Mouse (Mus musculus) stomach, postnatal 0 days (tissue): ENCODE measurements at regions not wholly inside any gene's neighbourhood (a gene's known extent, or its start where the extent isn't known, plus 50 kb on each side); places are given as distances from the start of the nearest gene placed in this dataset.

Experiments
- ATAC-seq: fragments of 200-750 bp; cut with Nextera tagmentation; 2 replicates; pipeline ENCODE4 v1.8.0; 2017; ENCODE audit not compliant: low FRiP score, low TSS enrichment
- DNase-seq: peaks from one replicate; pipeline ENCODE4 v3.0.0-alpha.2; 2016; ENCODE audit warnings: low spot score
- H3K27ac ChIP-seq: fragments of 300-500 bp; sonication (generic); replicated peaks from 2 replicates; pipeline ENCODE4 v1.5.1; 2014; ENCODE audit warnings: mild to moderate bottlenecking, control low read depth
- H3K27me3 ChIP-seq: fragments of 300-500 bp; sonication (generic); 2 replicates; pipeline ENCODE4 v1.6.1; 2014; ENCODE audit warnings: low read length; ENCODE audit not compliant: control insufficient read depth, insufficient read depth
- H3K36me3 ChIP-seq: fragments of 300-500 bp; sonication (generic); 2 replicates; pipeline ENCODE4 v1.6.1; 2014; ENCODE audit warnings: low read length, mixed read lengths; ENCODE audit not compliant: control insufficient read depth, insufficient read depth
- H3K4me1 ChIP-seq: fragments of 300-500 bp; sonication (generic); replicated peaks from 2 replicates; pipeline ENCODE4 v1.6.1; 2014; ENCODE audit warnings: antibody characterized with exemption; ENCODE audit not compliant: control insufficient read depth, insufficient read depth
- H3K4me2 ChIP-seq: fragments of 300-500 bp; sonication (generic); replicated peaks from 2 replicates; pipeline ENCODE4 v1.6.1; 2014; ENCODE audit warnings: low read depth, mild to moderate bottlenecking, control low read depth, moderate library complexity
- H3K4me3 ChIP-seq: fragments of 300-500 bp; sonication (generic); 2 replicates; pipeline ENCODE4 v1.5.1; 2014; ENCODE audit warnings: low read depth, low read length, control low read depth
- H3K9ac ChIP-seq: fragments of 300-500 bp; sonication (generic); 2 replicates; pipeline ENCODE4 v1.6.1; 2014; ENCODE audit warnings: mild to moderate bottlenecking, low read length, control low read depth, mixed read lengths
- H3K9me3 ChIP-seq: fragments of 300-500 bp; sonication (generic); 2 replicates; pipeline ENCODE4 v1.6.1; 2016; ENCODE audit warnings: low read length; ENCODE audit not compliant: control insufficient read depth
- CTCF ChIP-seq: IDR thresholded peaks from 2 replicates; pipeline ENCODE4 v1.5.1; 2016; ENCODE audit warnings: antibody characterized with exemption, low read depth, mild to moderate bottlenecking, moderate library complexity
- EP300 ChIP-seq: optimal IDR thresholded peaks from 2 replicates; pipeline ENCODE3; 2016; ENCODE audit warnings: antibody characterized with exemption
- WGBS: fragments of 180-500 bp; shearing (Covaris S2); extraction: QIAGEN DNeasy Blood & Tissue Kit; methylation state at CpG from one replicate; pipeline ENCODE4 v1.1.7; 2014; 5-methylcytosine and 5-hydroxymethylcytosine counted together

DNA sequence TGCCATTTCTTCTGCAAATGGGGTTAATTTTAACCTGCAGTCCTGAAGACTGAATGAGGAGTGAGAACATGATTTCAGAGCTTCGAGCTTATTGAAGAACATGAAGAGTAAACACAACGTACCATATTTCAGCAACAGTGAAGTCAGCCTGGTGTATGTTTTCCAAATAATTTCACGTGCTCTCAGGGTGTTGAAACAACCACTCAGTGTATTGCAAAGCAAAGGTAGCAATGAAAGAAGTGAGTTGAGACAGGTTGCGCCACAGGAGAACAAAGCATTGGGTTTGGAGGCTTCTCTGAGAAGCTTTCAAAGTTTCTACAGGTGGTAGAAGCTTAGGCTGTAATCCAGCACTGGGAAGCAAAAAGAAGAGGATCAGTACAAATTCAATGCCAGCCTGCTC is 251.7 kb downstream of the Rassf9 start:
- ATAC-seq = no peak
- no peak for DNase-seq

GRCm38 (mm10) chr10:102762378-102762777 is 250.4 kb downstream of the Rassf9 start:
- Histone ChIP-seq H3K9ac (no peak overlapping the region), H3K4me2 (no peak overlapping the region), H3K27ac (no peak overlapping the region), H3K27me3 (no peaks in the 10 kb centered on the region), H3K9me3 (no peaks in the 10 kb centered on the region), H3K36me3 (no peaks in the 10 kb centered on the region), H3K4me3 (no peak overlapping the region), H3K4me1 (no peaks in the 10 kb centered on the region)
- 59% methylated on average over 2 of the region's 2 CpGs for WGBS
- TF ChIP-seq EP300 (no peak), CTCF (no peak)
- DNase-seq = no peak
- ATAC-seq = no peak

More for the DNA sequence above, 251.7 kb downstream of the Rassf9 start:
- H3K4me1 ChIP-seq = no peaks in the 10 kb centered on the region
- H3K27me3 ChIP-seq = no peaks in the 10 kb centered on the region
- H3K9me3 ChIP-seq = no peaks in the 10 kb centered on the region
- H3K27ac ChIP-seq = no peak overlapping the region
- H3K9ac ChIP-seq = no peak overlapping the region
- H3K4me2 ChIP-seq = no peak overlapping the region
- H3K4me3 ChIP-seq = no peak overlapping the region
- no peaks in the 10 kb centered on the region for H3K36me3 ChIP-seq
- 53% methylated on average over 4 of the region's 4 CpGs for WGBS
- no peak for TF ChIP-seq EP300
- TF ChIP-seq CTCF = no peak

DNA sequence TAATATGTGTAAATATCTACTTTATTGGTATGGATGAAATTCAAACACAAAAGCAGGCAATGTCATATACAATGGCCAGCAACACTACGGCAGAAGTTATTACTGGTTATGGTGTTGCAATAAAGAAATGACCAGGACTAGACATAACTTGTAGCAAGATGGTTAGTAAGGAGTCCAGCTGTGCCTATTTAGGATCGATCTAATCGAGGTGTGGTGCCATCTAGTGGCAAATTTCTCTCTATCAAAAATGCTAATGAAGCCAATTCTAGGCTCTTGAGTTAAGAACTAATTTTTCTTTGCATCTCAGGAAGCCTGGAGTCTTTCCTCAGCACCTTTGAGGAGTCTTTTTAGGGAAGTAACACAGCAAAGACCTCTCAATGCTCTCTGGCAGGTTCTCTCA is 223.2 kb downstream of the Rassf9 start:
- Histone ChIP-seq H3K27ac (no peak overlapping the region), H3K4me2 (no peak overlapping the region), H3K4me3 (no peak overlapping the region), H3K4me1 (no peaks in the 10 kb centered on the region), H3K9me3 (no peaks in the 10 kb centered on the region), H3K36me3 (no peaks in the 10 kb centered on the region), H3K27me3 (no peaks in the 10 kb centered on the region), H3K9ac (no peak overlapping the region)
- ATAC-seq = no peak
- TF ChIP-seq CTCF = peak; percentile 76
- no peak for TF ChIP-seq EP300
- DNase-seq = no peak
- 15% methylated on average over 3 of the region's 3 CpGs for WGBS

- 74% methylated on average over 6 of the region's 6 CpGs for WGBS
- no peak for ATAC-seq
- Histone ChIP-seq H3K36me3 (no peaks in the 10 kb centered on the region), H3K27me3 (no peaks in the 10 kb centered on the region), H3K4me3 (no peak overlapping the region), H3K9ac (no peak overlapping the region), H3K4me2 (no peak overlapping the region), H3K27ac (no peak overlapping the region), H3K4me1 (no peaks in the 10 kb centered on the region), H3K9me3 (no peaks in the 10 kb centered on the region)
- TF ChIP-seq CTCF (no peak), EP300 (no peak)
- no peak for DNase-seq
These were observed 220.4 kb downstream of the Rassf9 start for GRCm38 (mm10) chr10:102732420-102732819.

- no peak for DNase-seq
- 45% methylated on average over 2 of the region's 2 CpGs for WGBS
These were observed 200.2 kb downstream of the Rassf9 start for GRCm38 (mm10) chr10:102712263-102712662.

GRCm38 (mm10) chr10:102705848-102706247 is 193.8 kb downstream of the Rassf9 start:
- no peak for DNase-seq
- H3K4me3 ChIP-seq = no peak overlapping the region
- WGBS = 81% methylated on average over 3 of the region's 3 CpGs
- H3K9me3 ChIP-seq = no peaks in the 10 kb centered on the region
- H3K4me2 ChIP-seq = no peak overlapping the region
- no peak for TF ChIP-seq EP300
- H3K4me1 ChIP-seq = no peaks in the 10 kb centered on the region
- no peak for ATAC-seq
- H3K36me3 ChIP-seq = no peaks in the 10 kb centered on the region
- H3K27me3 ChIP-seq = no peaks in the 10 kb centered on the region
- no peak overlapping the region for H3K9ac ChIP-seq
- H3K27ac ChIP-seq = no peak overlapping the region

More at GRCm38 (mm10) chr10:102712263-102712662, 200.2 kb downstream of the Rassf9 start:
- Histone ChIP-seq H3K36me3 (no peaks in the 10 kb centered on the region), H3K27ac (no peak overlapping the region), H3K4me3 (no peak overlapping the region), H3K27me3 (no peaks in the 10 kb centered on the region), H3K9ac (no peak overlapping the region), H3K9me3 (no peaks in the 10 kb centered on the region), H3K4me1 (no peaks in the 10 kb centered on the region), H3K4me2 (no peak overlapping the region)
- no peak for ATAC-seq
- TF ChIP-seq EP300 (no peak), CTCF (no peak)
